Mouse (Mus musculus): ENCODE results near the gene Txnip. TPM values are rescaled to one million over a fixed set of nuclear protein-coding genes. Genes with fewer than 3 reads are reported as not detected.
A peak's percentile ranks its signal among the peaks of the same experiment; 100 is the strongest.

Txnip gene
- polyA plus RNA-seq, 1 experiment from 2014 or later: 40.4 TPM

GRCm38 (mm10) chr3:96563267-96563666, 5.5 kb downstream of the Txnip start:
- H3K9ac ChIP-seq: no peak overlapping the region
- WGBS: 96% methylated on average over 8 of the region's 8 CpGs
- no peak for ATAC-seq (ENCODE audit: low FRiP score)
- H3K9me3 ChIP-seq: no peaks in the 10 kb centered on the region
- H3K27ac ChIP-seq: 0 out of 2 replicates have a peak overlapping the region, but pooled peaks have one; percentile 31
- H3K4me1 ChIP-seq: peaks cover 31% of the 10 kb centered on the region
- no peaks in the 10 kb centered on the region for H3K27me3 ChIP-seq
- peaks cover 22% of the 10 kb centered on the region for H3K36me3 ChIP-seq (replicated peaks)
- no peak overlapping the region for H3K4me3 ChIP-seq (replicated peaks)
- H3K4me2 ChIP-seq: no peak overlapping the region

- Histone ChIP-seq H3K4me2 (no peak overlapping the region), H3K36me3 (replicated peaks) (peaks cover 22% of the 10 kb centered on the region), H3K27me3 (no peaks in the 10 kb centered on the region), H3K27ac (no peak overlapping the region), H3K9me3 (no peaks in the 10 kb centered on the region), H3K4me3 (replicated peaks) (no peak overlapping the region), H3K4me1 (peaks cover 23% of the 10 kb centered on the region), H3K9ac (no peak overlapping the region)
- 86% methylated on average over 10 of the region's 10 CpGs for WGBS
- ATAC-seq (ENCODE audit: low FRiP score): no peak
Measured at GRCm38 (mm10) chr3:96563911-96564632, 6.3 kb downstream of the Txnip start.

GRCm38 (mm10) chr3:96564633-96565032, 6.9 kb downstream of the Txnip start:
- H3K4me2 ChIP-seq: no peak overlapping the region
- no peak for ATAC-seq (ENCODE audit: low FRiP score)
- H3K27ac ChIP-seq: no peak overlapping the region
- WGBS: 81% methylated on average over 7 of the region's 7 CpGs
- peaks cover 19% of the 10 kb centered on the region for H3K36me3 ChIP-seq (replicated peaks)
- H3K9me3 ChIP-seq: no peaks in the 10 kb centered on the region
- peaks cover 18% of the 10 kb centered on the region for H3K4me1 ChIP-seq
- H3K4me3 ChIP-seq (replicated peaks): no peak overlapping the region
- no peak overlapping the region for H3K9ac ChIP-seq
- H3K27me3 ChIP-seq: no peaks in the 10 kb centered on the region

GRCm38 (mm10) chr3:96565105-96565504, 7.3 kb downstream of the Txnip start:
- WGBS: 89% methylated on average over 2 of the region's 3 CpGs
- no peak for ATAC-seq (ENCODE audit: low FRiP score)
- Histone ChIP-seq H3K27ac (0 out of 2 replicates have a peak overlapping the region, but pooled peaks have one; percentile 31), H3K27me3 (no peaks in the 10 kb centered on the region), H3K36me3 (replicated peaks) (peaks cover 14% of the 10 kb centered on the region), H3K4me3 (replicated peaks) (no peak overlapping the region), H3K4me2 (no peak overlapping the region), H3K9me3 (no peaks in the 10 kb centered on the region), H3K4me1 (peaks cover 13% of the 10 kb centered on the region), H3K9ac (no peak overlapping the region)

GRCm38 (mm10) chr3:96566661-96567450, 9.1 kb downstream of the Txnip start:
- whole genome bisulfite sequencing: 91% methylated on average over 8 of the region's 8 CpGs
- no peak overlapping the region for H3K27ac ChIP-seq
- no peaks in the 10 kb centered on the region; the same call in 1 of the 2 replicates for H3K27me3 ChIP-seq
- H3K9ac ChIP-seq: no peak overlapping the region
- H3K4me3 ChIP-seq (replicated peaks): no peak overlapping the region
- H3K4me2 ChIP-seq: no peak overlapping the region
- H3K36me3 ChIP-seq (replicated peaks): no peaks in the 10 kb centered on the region
- no peaks in the 10 kb centered on the region for H3K4me1 ChIP-seq
- ATAC-seq (ENCODE audit: low FRiP score): no peak
- H3K9me3 ChIP-seq: no peaks in the 10 kb centered on the region

- H3K27me3 ChIP-seq: no peaks in the 10 kb centered on the region; the same call in 1 of the 2 replicates
- no peaks in the 10 kb centered on the region for H3K36me3 ChIP-seq (replicated peaks)
- no peaks in the 10 kb centered on the region for H3K9me3 ChIP-seq
- no peak for ATAC-seq (ENCODE audit: low FRiP score)
- H3K4me1 ChIP-seq: no peaks in the 10 kb centered on the region
- no peak overlapping the region for H3K4me2 ChIP-seq
- no peak overlapping the region for H3K4me3 ChIP-seq (replicated peaks)
- WGBS: 81% methylated on average over 8 of the region's 8 CpGs
- H3K27ac ChIP-seq: no peak overlapping the region
- H3K9ac ChIP-seq: no peak overlapping the region
Measured at GRCm38 (mm10) chr3:96568605-96569004, 10.8 kb downstream of the Txnip start.

GRCm38 (mm10) chr3:96569506-96569905, 11.7 kb downstream of the Txnip start:
- Histone ChIP-seq H3K4me2 (no peak overlapping the region), H3K9me3 (no peaks in the 10 kb centered on the region), H3K27me3 (no peaks in the 10 kb centered on the region; the same call in 1 of the 2 replicates), H3K9ac (no peak overlapping the region), H3K27ac (no peak overlapping the region), H3K36me3 (replicated peaks) (no peaks in the 10 kb centered on the region), H3K4me1 (no peaks in the 10 kb centered on the region), H3K4me3 (replicated peaks) (no peak overlapping the region)
- 92% methylated on average over 13 of the region's 13 CpGs for WGBS
- no peak for ATAC-seq (ENCODE audit: low FRiP score)

- ATAC-seq (ENCODE audit: low FRiP score): no peak
- H3K9ac ChIP-seq: no peak overlapping the region
- no peaks in the 10 kb centered on the region for H3K4me1 ChIP-seq
- H3K9me3 ChIP-seq: no peaks in the 10 kb centered on the region
- 91% methylated on average over 11 of the region's 11 CpGs for WGBS
- no peaks in the 10 kb centered on the region for H3K36me3 ChIP-seq (replicated peaks)
- no peak overlapping the region for H3K4me3 ChIP-seq (replicated peaks)
- no peak overlapping the region for H3K4me2 ChIP-seq
- H3K27me3 ChIP-seq: no peaks in the 10 kb centered on the region; the same call in 1 of the 2 replicates
- H3K27ac ChIP-seq: no peak overlapping the region
Measured at GRCm38 (mm10) chr3:96569966-96570605, 12.3 kb downstream of the Txnip start.

GRCm38 (mm10) chr3:96570643-96571042, 12.9 kb downstream of the Txnip start:
- Histone ChIP-seq H3K4me2 (no peak overlapping the region), H3K4me1 (no peaks in the 10 kb centered on the region), H3K9me3 (no peaks in the 10 kb centered on the region), H3K27me3 (no peaks in the 10 kb centered on the region; the same call in 1 of the 2 replicates), H3K4me3 (replicated peaks) (no peak overlapping the region), H3K27ac (no peak overlapping the region), H3K36me3 (replicated peaks) (no peaks in the 10 kb centered on the region), H3K9ac (no peak overlapping the region)
- WGBS: 76% methylated on average over 7 of the region's 7 CpGs
- no peak for ATAC-seq (ENCODE audit: low FRiP score)

- H3K36me3 ChIP-seq (replicated peaks): no peaks in the 10 kb centered on the region
- H3K27ac ChIP-seq: no peak overlapping the region
- H3K9me3 ChIP-seq: no peaks in the 10 kb centered on the region
- H3K4me1 ChIP-seq: peaks cover 3% of the 10 kb centered on the region
- H3K4me3 ChIP-seq (replicated peaks): no peak overlapping the region
- H3K27me3 ChIP-seq: no peaks in the 10 kb centered on the region; the same call in 1 of the 2 replicates
- no peak for ATAC-seq (ENCODE audit: low FRiP score)
- WGBS: 83% methylated on average over 2 of the region's 2 CpGs
- H3K4me2 ChIP-seq: no peak overlapping the region
- no peak overlapping the region for H3K9ac ChIP-seq
Measured at GRCm38 (mm10) chr3:96571336-96571735, 13.6 kb downstream of the Txnip start.

GRCm38 (mm10) chr3:96571896-96572698, 14.3 kb downstream of the Txnip start:
- no peak overlapping the region for H3K27ac ChIP-seq
- no peaks in the 10 kb centered on the region for H3K9me3 ChIP-seq
- peaks cover 10% of the 10 kb centered on the region for H3K4me1 ChIP-seq
- H3K4me3 ChIP-seq (replicated peaks): no peak overlapping the region
- no peaks in the 10 kb centered on the region; the same call in 1 of the 2 replicates for H3K27me3 ChIP-seq
- no peaks in the 10 kb centered on the region for H3K36me3 ChIP-seq (replicated peaks)
- no peak for ATAC-seq (ENCODE audit: low FRiP score)
- no peak overlapping the region for H3K4me2 ChIP-seq
- 85% methylated on average over 16 of the region's 16 CpGs for WGBS
- H3K9ac ChIP-seq: no peak overlapping the region
